Mouse (Mus musculus): Measurements from ENCODE around the gene Rngtt.

DNA sequence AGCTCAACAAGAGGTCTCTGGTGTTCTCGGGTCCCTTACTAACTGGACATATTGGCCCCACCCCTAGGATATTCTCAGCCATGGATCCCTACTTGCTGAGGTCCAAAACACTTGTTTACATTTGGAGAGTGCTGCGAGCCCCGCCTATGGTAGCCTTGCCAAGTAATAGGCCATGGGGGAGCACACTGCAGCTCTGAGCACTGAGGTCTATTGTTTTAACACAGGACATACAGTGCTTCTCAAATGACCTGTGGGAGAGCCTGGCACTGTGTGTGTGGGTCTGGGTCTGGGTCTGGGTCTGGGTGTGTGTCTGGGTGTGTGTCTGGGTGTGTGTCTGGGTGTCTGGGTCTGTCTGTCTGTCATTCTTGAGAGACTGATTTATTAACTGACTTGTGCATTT is 155.8 kb downstream of the Rngtt start:
- no peak for TF ChIP-seq POLR2A (IDR thresholded peaks at IDR 0.05; ENCODE audit: low read depth, low read length)
- TF ChIP-seq CTCF (conservative IDR thresholded peaks at IDR 0.05; ENCODE audit: insufficient read depth, insufficient read length, low read depth, low read length), result no peak

Measured in kidney, adult 2 months (tissue).